Mouse (Mus musculus): ENCODE results near the gene Nrxn3.

Nrxn3 gene

GRCm38 (mm10) chr12:88926306-88926705, 203.6 kb downstream of the Nrxn3 start:
- DNase-seq (ENCODE audit: low spot score in 2 of 2), result no peak

- no peak for DNase-seq (ENCODE audit: low spot score in 2 of 2)
These were observed 209.0 kb downstream of the Nrxn3 start for GRCm38 (mm10) chr12:88931713-88932112.

- DNase-seq (ENCODE audit: low spot score in 2 of 2), result no peak
These were observed 217.0 kb downstream of the Nrxn3 start for GRCm38 (mm10) chr12:88939679-88940078.

- no peak for DNase-seq (ENCODE audit: low spot score in 2 of 2)
These were observed 222.3 kb downstream of the Nrxn3 start for GRCm38 (mm10) chr12:88944967-88945366.

- DNase-seq (ENCODE audit: low spot score in 2 of 2), result no peak
These were observed 227.2 kb downstream of the Nrxn3 start for GRCm38 (mm10) chr12:88949870-88950269.

GRCm38 (mm10) chr12:88952937-88953600, 230.4 kb downstream of the Nrxn3 start:
- DNase-seq (ENCODE audit: low spot score in 2 of 2), result no peak

GRCm38 (mm10) chr12:88953801-88954200, 231.1 kb downstream of the Nrxn3 start:
- DNase-seq (ENCODE audit: low spot score in 2 of 2), result no peak

GRCm38 (mm10) chr12:88957431-88957830, 234.8 kb downstream of the Nrxn3 start:
- no peak for DNase-seq (ENCODE audit: low spot score in 2 of 2)

GRCm38 (mm10) chr12:88960817-88961216, 238.1 kb downstream of the Nrxn3 start:
- no peak for DNase-seq (ENCODE audit: low spot score in 2 of 2)

- no peak for DNase-seq (ENCODE audit: low spot score in 2 of 2)
These were observed 243.7 kb downstream of the Nrxn3 start for GRCm38 (mm10) chr12:88966329-88966728.

GRCm38 (mm10) chr12:88976621-88977020, 253.9 kb downstream of the Nrxn3 start:
- no peak for DNase-seq (ENCODE audit: low spot score in 2 of 2)

- no peak for DNase-seq (ENCODE audit: low spot score in 2 of 2)
These were observed 261.1 kb downstream of the Nrxn3 start for GRCm38 (mm10) chr12:88983688-88984330.

GRCm38 (mm10) chr12:88984375-88984774, 261.7 kb downstream of the Nrxn3 start:
- DNase-seq (ENCODE audit: low spot score in 2 of 2), result no peak

GRCm38 (mm10) chr12:88984804-88985203, 262.1 kb downstream of the Nrxn3 start:
- DNase-seq (ENCODE audit: low spot score in 2 of 2), result no peak

GRCm38 (mm10) chr12:88987046-88987445, 264.4 kb downstream of the Nrxn3 start:
- DNase-seq (ENCODE audit: low spot score in 2 of 2), result no peak

GRCm38 (mm10) chr12:88990753-88991152, 268.1 kb downstream of the Nrxn3 start:
- no peak for DNase-seq (ENCODE audit: low spot score in 2 of 2)

- DNase-seq (ENCODE audit: low spot score in 2 of 2), result no peak
These were observed 269.5 kb downstream of the Nrxn3 start for GRCm38 (mm10) chr12:88992141-88992540.

- no peak for DNase-seq (ENCODE audit: low spot score in 2 of 2)
These were observed 271.1 kb downstream of the Nrxn3 start for GRCm38 (mm10) chr12:88993788-88994187.

GRCm38 (mm10) chr12:89016436-89016835, 293.8 kb downstream of the Nrxn3 start:
- no peak for DNase-seq (ENCODE audit: low spot score in 2 of 2)

- DNase-seq (ENCODE audit: low spot score in 2 of 2), result no peak
These were observed 302.5 kb downstream of the Nrxn3 start for GRCm38 (mm10) chr12:89025180-89025579.

GRCm38 (mm10) chr12:89035984-89036618, 313.4 kb downstream of the Nrxn3 start:
- DNase-seq (ENCODE audit: low spot score in 2 of 2), result no peak

GRCm38 (mm10) chr12:89040151-89040550, 317.5 kb downstream of the Nrxn3 start:
- no peak for DNase-seq (ENCODE audit: low spot score in 2 of 2)

Data from frontal cortex, postnatal 10 days (tissue).